17 mouse cellular contexts compared by ENCODE assay signal in genomic region chr1:189916422-189917125, GRCm38 (mm10). TPM values are rescaled to one million over a fixed set of nuclear protein-coding genes. Genes with fewer than 3 reads are reported as not detected.
DNase-seq lines count a peak whose midpoint lies in the region; ATAC-seq lines count a peak whose summit lies in the region.
"Had no signal": no experiment of that assay in that cellular context is flagged by ENCODE, and none has a peak within 500 bp of the region (broad histone marks: within the 10 kb centered on the region; RNA-seq: fewer than 3 reads in every experiment).

No protein-coding gene starts in this region.

- peak; percentile 31 for DNase-seq in adrenal gland, postnatal 10 days
- DNase-seq in adrenal gland, postnatal 4 days (ENCODE audit: low spot score in 2 of 2) = no peak
- DNase-seq in heart, postnatal 25 days (ENCODE audit: low spot score) = no peak
- DNase-seq in ES-CJ7 (ENCODE audit: low read depth, low spot score) = peak; percentile 90
- DNase-seq in spleen, adult 18-20 months = no peak
- DNase-seq in kidney, postnatal 25 days = no peak
- DNase-seq: cerebellum, adult 11-12 months; embryo, embryonic 11 days; kidney, postnatal 4 days; liver, embryonic 13.5 days; lung, postnatal 14 days; retina, postnatal 1 day had no signal

- peaks cover 79% of the 10 kb centered on the region for H3K4me1 ChIP-seq in heart, embryonic 12.5 days (replicated peaks)
- peaks cover 35 to 86% of the 10 kb centered on the region in 2 experiments for H3K4me1 ChIP-seq in heart, embryonic 14.5 days (ENCODE audit: control insufficient read depth in 2 of 2, insufficient read depth in 2 of 2, low read length in 2 of 2)

- H3K27me3 ChIP-seq in heart, embryonic 12.5 days (replicated peaks) = no peaks in the 10 kb centered on the region
- H3K27me3 ChIP-seq in heart, embryonic 14.5 days (ENCODE audit: control insufficient read depth, insufficient read depth, low read length) = no peaks in the 10 kb centered on the region
- H3K27me3 ChIP-seq: liver, embryonic 13.5 days had no signal

- H3K9ac ChIP-seq in heart, embryonic 12.5 days = peak overlapping the region; percentile 37; the same call in 1 of the 2 replicates
- H3K9ac ChIP-seq in heart, embryonic 14.5 days (ENCODE audit: low read length) = peak overlapping the region; percentile 12
- H3K9ac ChIP-seq: hindbrain, embryonic 12.5 days; liver, embryonic 13.5 days; midbrain, embryonic 12.5 days had no signal

- H3K9me3 ChIP-seq in heart, embryonic 12.5 days (replicated peaks) = no peaks in the 10 kb centered on the region
- H3K9me3 ChIP-seq in heart, embryonic 14.5 days (ENCODE audit: control insufficient read depth, low read length) = no peaks in the 10 kb centered on the region
- H3K9me3 ChIP-seq: hindbrain, embryonic 12.5 days; liver, embryonic 13.5 days; midbrain, embryonic 12.5 days had no signal

- intact Hi-C loops in heart, postnatal 25 days (cut with DNase I) = no loop called here

- H3K36me3 ChIP-seq in heart, embryonic 12.5 days = peaks cover 10% of the 10 kb centered on the region
- peaks cover 16% of the 10 kb centered on the region for H3K36me3 ChIP-seq in heart, embryonic 14.5 days (ENCODE audit: control insufficient read depth, insufficient read depth, low read length)
- H3K36me3 ChIP-seq: hindbrain, embryonic 12.5 days; midbrain, embryonic 12.5 days had no signal

- no peak overlapping the region for H3K4me3 ChIP-seq in heart, embryonic 12.5 days
- H3K4me3 ChIP-seq in heart, embryonic 14.5 days (ENCODE audit: control insufficient read depth in 1 of 2, insufficient read depth in 1 of 2, low read depth in 1 of 2, low read length in 2 of 2) = no peak overlapping the region
- H3K4me3 ChIP-seq: hindbrain, embryonic 12.5 days; liver, embryonic 13.5 days; midbrain, embryonic 12.5 days had no signal

- H3K4me2 ChIP-seq in heart, embryonic 12.5 days = 0 out of 2 replicates have a peak overlapping the region, but pooled peaks have one; percentile 11
- peak overlapping the region; percentile 1 for H3K4me2 ChIP-seq in heart, embryonic 14.5 days (ENCODE audit: low read length)
- H3K4me2 ChIP-seq: hindbrain, embryonic 12.5 days; liver, embryonic 13.5 days; midbrain, embryonic 12.5 days had no signal

- 62% methylated on average over 10 of the region's 10 CpGs for WGBS in heart, embryonic 12.5 days
- 55% methylated on average over 10 of the region's 10 CpGs for WGBS in heart, embryonic 14.5 days

- peak overlapping the region; percentile 56; the same call in 1 of the 2 replicates for H3K27ac ChIP-seq in heart, embryonic 12.5 days (ENCODE audit: poor library complexity, severe bottlenecking)
- peak overlapping the region; percentile 56 to 78 for H3K27ac ChIP-seq in heart, embryonic 14.5 days (replicated peaks in 1 of 2; ENCODE audit: control insufficient read depth in 1 of 2, insufficient read depth in 1 of 2, low read depth in 2 of 2, low read length in 2 of 2)
- H3K27ac ChIP-seq: hindbrain, embryonic 12.5 days; liver, embryonic 13.5 days; midbrain, embryonic 12.5 days had no signal

- ATAC-seq in heart, embryonic 12.5 days (ENCODE audit: insufficient number of reproducible peaks, low FRiP score) = no peak
- no peak for ATAC-seq in heart, embryonic 14.5 days (ENCODE audit: insufficient number of reproducible peaks, insufficient read depth, low FRiP score, low read depth)
- ATAC-seq: intestine, postnatal 0 days had no signal

RNA-seq across cellular contexts. Expression of gene Smyd2, which starts 5.6 kb away (rescaled TPM):
- total RNA-seq in adrenal gland, postnatal 10 days (2021) = 10 to 100 TPM; 71.2 to 81.6 TPM
- total RNA-seq in adrenal gland, postnatal 4 days (2021) = 100 to 1,000 TPM in 1 of 2 experiments, 10 to 100 TPM in 1; 97.9 to 100 TPM
- polyA plus RNA-seq in heart, embryonic 12.5 days (2016; fragmentation: Nextera tagmentation; extraction: Ambion mirVana) = 172 and 177 TPM in 2 replicates
- 100 to 1,000 TPM; 105 to 109 TPM for total RNA-seq in heart, postnatal 25 days (2021)
- polyA plus RNA-seq in heart, embryonic 14.5 days (2014; fragmentation: Nextera tagmentation; extraction: Ambion mirVana) = 227 and 246 TPM in 2 replicates

Comparison
In these comparisons a context has a peak if more than half of its experiments do, and no peak if none do; other contexts are left out.
1. DNase-seq: peak in adrenal gland, postnatal 10 days (single experiment) and ES-CJ7 (single experiment); none in adrenal gland, postnatal 4 days (0 of 2), heart, postnatal 25 days (single experiment), spleen, adult 18-20 months (0 of 2) and kidney, postnatal 25 days (0 of 2).